Mouse (Mus musculus): ENCODE measurements around the gene Cpeb1.

- TF ChIP-seq CTCF (IDR thresholded peaks at IDR 0.05; ENCODE audit: low read depth) = no peak
- no peak for TF ChIP-seq EP300 (IDR thresholded peaks at IDR 0.05; ENCODE audit: low read depth)
Observed at GRCm38 (mm10) chr7:81455155-81455651, at the start of gene Cpeb1.

All from liver, embryonic 14.5 days (tissue).